Mouse (Mus musculus): ENCODE results near the gene 3110082I17Rik.

Gene 3110082I17Rik

DNA sequence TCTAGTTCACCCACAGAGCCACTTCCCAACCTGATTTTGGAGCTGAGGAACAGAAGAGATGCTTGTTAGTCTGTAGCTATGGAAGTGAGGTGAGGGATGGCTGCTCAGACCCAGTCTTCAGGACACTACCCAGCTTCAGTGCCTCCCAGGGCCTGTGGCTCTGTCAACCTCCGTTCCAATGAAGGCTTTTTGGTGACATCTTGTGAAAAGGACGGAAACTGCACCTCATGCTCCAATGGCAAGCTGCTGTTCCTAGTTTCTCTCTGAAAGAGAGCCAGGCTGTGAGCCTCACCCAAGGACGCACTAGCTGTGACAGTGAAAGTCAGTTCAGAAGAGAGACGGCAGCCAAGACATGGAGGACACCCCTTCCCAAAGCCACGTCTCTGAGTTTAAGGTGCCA lies 7.7 kb upstream of the 3110082I17Rik start:
- POLR2A ChIA-PET, result interaction anchor here in 2 of 4 experiments (0.6 to 5.2 kb wide), 6 partner anchors 8 to 30 kb away, joined by 4 to 41 read pairs (median 9); partner anchors contain the start of genes Zfand2a (in 2 of the 2) and 3110082I17Rik (in 1 of the 2)
- CTCF ChIA-PET, result interaction anchor here (0.7 to 1.6 kb wide), 13 partner anchors 7 to 739 kb away, joined by 3 to 6 read pairs (median 4); partner anchors contain the start of gene Cyp2w1 (in 1 of the 4)

- ChIA-PET POLR2A (interaction anchor here in 1 of 4 experiments (0.6 kb wide), 1 partner anchor 38 kb away, joined by 3 read pairs; no protein-coding TSS in a partner anchor), CTCF (no interaction called here)
Observed at GRCm38 (mm10) chr5:139466801-139467200, 6.5 kb upstream of the 3110082I17Rik start.

DNA sequence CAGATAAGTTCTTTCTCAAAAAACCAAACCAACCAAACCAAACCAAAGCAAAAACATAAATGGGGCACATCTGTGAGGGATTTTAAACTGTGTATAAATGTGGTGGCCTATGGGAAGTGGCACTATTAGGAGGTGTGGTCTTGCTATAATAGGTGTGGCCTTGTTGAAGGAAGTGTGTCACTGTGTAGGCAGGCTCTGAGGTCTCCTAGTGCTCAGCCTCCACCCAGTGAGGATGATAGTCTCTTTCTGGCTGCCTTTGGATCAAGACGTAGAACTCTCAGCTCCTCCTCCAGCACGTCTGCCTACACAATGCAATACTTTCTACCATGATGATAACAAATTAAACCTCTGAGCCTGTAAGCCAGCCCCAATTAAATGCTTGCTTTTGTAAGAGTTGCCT lies 6.0 kb upstream of the 3110082I17Rik start:
- ChIA-PET CTCF (no interaction called here), POLR2A (interaction anchor here in 1 of 4 experiments (0.6 to 2.0 kb wide), 2 partner anchors 10 to 39 kb away, joined by 3 to 6 read pairs; no protein-coding TSS in a partner anchor)

DNA sequence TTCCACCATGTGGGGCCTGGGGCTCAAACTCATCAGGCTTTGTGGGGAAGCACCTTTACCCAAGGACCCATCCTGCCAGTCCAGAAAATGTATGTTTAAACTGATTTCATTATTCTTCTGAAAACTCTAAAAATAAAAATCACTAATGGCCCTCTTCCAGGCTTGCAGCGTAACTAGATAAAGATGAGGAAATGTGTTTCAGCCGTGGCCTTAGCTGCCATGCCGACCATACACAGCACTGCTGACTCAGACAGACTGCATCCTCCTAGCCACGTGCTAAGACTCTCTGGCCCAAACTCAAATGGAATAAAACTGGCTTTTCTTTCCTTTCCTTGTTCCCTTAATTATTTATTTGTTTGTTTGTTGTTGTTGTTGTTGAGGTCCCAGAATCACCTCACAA lies 4.5 kb upstream of the 3110082I17Rik start:
- ChIA-PET POLR2A (interaction anchor here in 2 of 4 experiments (1.3 to 2.0 kb wide), 5 partner anchors 9 to 16 kb away, joined by 3 to 6 read pairs (median 4); no protein-coding TSS in a partner anchor), CTCF (no interaction called here)

DNA sequence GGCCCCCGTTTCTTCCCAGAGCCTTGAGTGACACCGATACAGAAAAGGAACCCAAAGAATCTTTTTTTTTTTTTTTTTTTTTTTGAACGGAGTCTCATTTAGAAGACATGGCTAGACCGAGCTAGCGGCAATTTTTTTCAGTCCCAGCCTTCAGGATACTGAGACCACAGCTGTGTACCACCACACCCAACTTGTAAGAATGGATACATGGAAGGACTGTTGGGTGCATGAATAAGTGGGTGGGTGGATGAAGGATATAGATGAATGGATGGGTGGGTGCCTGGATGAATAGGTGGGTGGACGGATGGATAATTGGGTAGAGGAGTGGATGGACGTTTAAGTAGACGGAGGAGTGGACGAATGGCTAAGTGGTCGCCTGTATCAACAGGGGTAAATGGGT lies 389 bp downstream of the 3110082I17Rik start:
- ChIA-PET CTCF (interaction anchor here in 3 of 4 experiments (0.5 to 1.9 kb wide), 15 partner anchors 9 to 1503 kb away, joined by 3 to 11 read pairs (median 6); no protein-coding TSS in a partner anchor), POLR2A (interaction anchor here (0.6 to 7.2 kb wide), 38 partner anchors 8 to 1682 kb away, joined by 3 to 101 read pairs (median 6); partner anchors contain the start of genes Zfand2a (in 3 of the 4), Get4 (in 1 of the 4) and Micall2 (in 1 of the 4))

- ChIA-PET POLR2A (interaction anchor here in 2 of 4 experiments (0.6 to 7.2 kb wide), 6 partner anchors 11 to 119 kb away, joined by 3 to 101 read pairs (median 5); partner anchors contain the start of gene Zfand2a (in 2 of the 2)), CTCF (interaction anchor here in 2 of 4 experiments (0.7 to 1.0 kb wide), 3 partner anchors 12 to 43 kb away, joined by 3 read pairs; no protein-coding TSS in a partner anchor)
Observed at GRCm38 (mm10) chr5:139457241-139457640, 3.1 kb downstream of the 3110082I17Rik start.

DNA sequence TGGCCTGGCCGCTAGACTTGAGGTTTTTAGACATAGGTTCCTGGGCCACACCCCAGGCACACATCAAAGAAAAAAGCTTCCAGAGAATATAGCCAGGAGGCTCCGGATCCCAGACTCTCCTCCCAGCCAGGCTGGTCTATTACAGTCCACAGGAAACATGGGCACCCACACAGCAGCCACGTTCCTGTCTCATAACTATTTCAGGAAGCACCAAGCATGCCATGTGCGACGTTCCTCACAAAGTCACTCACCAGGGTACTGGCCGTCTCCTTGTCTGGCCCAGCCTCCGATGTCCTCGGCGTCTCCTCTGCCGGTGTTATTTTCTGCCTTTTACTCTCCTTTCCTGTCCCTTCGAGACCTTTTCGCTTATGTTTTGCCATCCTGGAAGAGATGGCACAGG lies 5.2 kb downstream of the 3110082I17Rik start:
- POLR2A ChIA-PET, result interaction anchor here in 1 of 4 experiments (0.6 kb wide), 1 partner anchor 638 kb away, joined by 3 read pairs; no protein-coding TSS in a partner anchor
- CTCF ChIA-PET, result interaction anchor here in 1 of 4 experiments (0.7 kb wide), 1 partner anchor 76 kb away, joined by 3 read pairs; no protein-coding TSS in a partner anchor

GRCm38 (mm10) chr5:139453031-139453430 lies 7.3 kb downstream of the 3110082I17Rik start:
- POLR2A ChIA-PET, result interaction anchor here in 2 of 4 experiments (1.2 to 1.6 kb wide), 4 partner anchors 8 to 32 kb away, joined by 3 to 7 read pairs (median 5); partner anchors contain the start of gene Zfand2a (in 2 of the 2)
- CTCF ChIA-PET, result interaction anchor here in 1 of 4 experiments (0.5 kb wide), 1 partner anchor 546 kb away, joined by 3 read pairs; no protein-coding TSS in a partner anchor

- ChIA-PET POLR2A (interaction anchor here in 2 of 4 experiments (0.7 to 2.3 kb wide), 4 partner anchors 9 to 593 kb away, joined by 3 to 6 read pairs (median 4); no protein-coding TSS in a partner anchor), CTCF (interaction anchor here in 2 of 4 experiments (0.6 to 0.9 kb wide), 2 partner anchors 51 to 374 kb away, joined by 3 to 7 read pairs; no protein-coding TSS in a partner anchor)
Observed at GRCm38 (mm10) chr5:139449926-139450325, 10.4 kb downstream of the 3110082I17Rik start.

DNA sequence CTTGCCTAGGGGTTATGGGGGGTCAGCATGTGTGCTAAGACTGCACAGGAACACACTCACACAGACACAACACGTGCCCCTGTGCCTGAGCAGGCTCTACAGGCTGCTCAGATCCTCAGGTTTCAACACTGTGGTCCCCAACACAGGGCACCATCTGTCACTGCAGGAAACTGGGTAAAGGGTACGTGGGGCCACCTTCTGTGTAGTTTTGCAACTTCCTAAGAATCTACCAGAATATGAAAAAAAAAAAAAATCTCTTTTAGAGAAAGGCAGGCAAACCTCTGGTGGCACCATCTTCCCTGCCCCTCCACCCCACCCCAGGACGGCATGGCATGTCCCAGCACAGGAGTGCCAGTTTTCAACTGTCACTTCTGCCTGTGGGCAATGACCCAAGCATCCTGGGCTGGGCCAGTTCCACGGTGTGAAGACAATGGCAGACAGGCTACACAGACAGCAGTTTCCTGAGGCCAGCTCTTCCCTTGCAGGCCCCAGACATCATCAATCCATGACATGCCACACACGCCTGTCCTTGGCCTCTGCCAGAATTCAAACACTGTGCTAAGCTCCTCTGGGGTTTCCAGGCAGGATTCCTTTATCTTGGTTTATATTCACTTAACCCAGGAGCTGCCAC lies 11.1 kb downstream of the 3110082I17Rik start:
- ChIA-PET POLR2A (interaction anchor here in 2 of 4 experiments (1.3 to 2.3 kb wide), 4 partner anchors 9 to 35 kb away, joined by 3 to 6 read pairs (median 4); partner anchors contain the start of gene Zfand2a (in 1 of the 2)), CTCF (interaction anchor here in 2 of 4 experiments (0.6 to 0.9 kb wide), 2 partner anchors 51 to 373 kb away, joined by 3 to 7 read pairs; no protein-coding TSS in a partner anchor)

GRCm38 (mm10) chr5:139448025-139448424 lies 12.3 kb downstream of the 3110082I17Rik start:
- ChIA-PET CTCF (no interaction called here), POLR2A (interaction anchor here in 2 of 4 experiments (1.3 to 1.4 kb wide), 2 partner anchors 33 to 36 kb away, joined by 3 to 4 read pairs; partner anchors contain the start of gene Zfand2a (in 1 of the 2))

GRCm38 (mm10) chr5:139445258-139445657 lies 15.1 kb downstream of the 3110082I17Rik start:
- ChIA-PET POLR2A (interaction anchor here (0.6 to 1.9 kb wide), 16 partner anchors 12 to 974 kb away, joined by 3 to 7 read pairs (median 4); partner anchors contain the start of genes 3110082I17Rik (in 2 of the 4), Eif3b (in 1 of the 4), Gper1 (in 1 of the 4) and Zfand2a (in 1 of the 4)), CTCF (interaction anchor here (0.5 to 1.4 kb wide), 19 partner anchors 8 to 489 kb away, joined by 3 to 7 read pairs (median 3); partner anchors contain the start of genes 3110082I17Rik (in 1 of the 4) and Gpr146 (in 1 of the 4))

DNA sequence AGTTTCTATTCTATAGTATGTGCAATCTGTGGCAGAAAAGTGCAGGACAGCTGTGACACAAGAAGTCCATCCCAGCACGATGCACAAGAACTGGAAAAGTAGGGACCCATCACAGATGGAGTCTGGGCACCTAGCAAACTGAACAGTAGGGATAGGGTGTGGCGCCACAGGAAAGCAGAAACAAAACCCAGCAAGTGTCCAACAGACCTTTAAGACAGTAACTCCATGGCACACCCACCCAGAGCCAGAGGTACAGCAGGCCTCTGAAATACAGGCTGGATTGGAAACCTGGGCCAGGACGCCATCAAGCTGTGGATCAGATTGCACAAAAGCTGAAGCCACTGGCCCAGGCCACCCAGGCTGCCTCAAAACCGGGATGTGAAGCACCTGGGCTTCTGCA lies 17.4 kb downstream of the 3110082I17Rik start:
- CTCF ChIA-PET, result interaction anchor here in 1 of 4 experiments (0.8 kb wide), 1 partner anchor 90 kb away, joined by 3 read pairs; no protein-coding TSS in a partner anchor
- POLR2A ChIA-PET, result interaction anchor here in 2 of 4 experiments (0.8 to 2.2 kb wide), 6 partner anchors 10 to 38 kb away, joined by 3 to 10 read pairs (median 4); partner anchors contain the start of gene 3110082I17Rik (in 1 of the 2)

- CTCF ChIA-PET, result interaction anchor here in 2 of 4 experiments (0.5 to 0.8 kb wide), 2 partner anchors 16 to 89 kb away, joined by 3 read pairs; no protein-coding TSS in a partner anchor
- POLR2A ChIA-PET, result interaction anchor here in 2 of 4 experiments (0.6 to 2.2 kb wide), 7 partner anchors 9 to 42 kb away, joined by 3 to 10 read pairs (median 3); partner anchors contain the start of genes 3110082I17Rik (in 1 of the 2) and Zfand2a (in 1 of the 2)
Observed at GRCm38 (mm10) chr5:139442428-139442827, 17.9 kb downstream of the 3110082I17Rik start.

DNA sequence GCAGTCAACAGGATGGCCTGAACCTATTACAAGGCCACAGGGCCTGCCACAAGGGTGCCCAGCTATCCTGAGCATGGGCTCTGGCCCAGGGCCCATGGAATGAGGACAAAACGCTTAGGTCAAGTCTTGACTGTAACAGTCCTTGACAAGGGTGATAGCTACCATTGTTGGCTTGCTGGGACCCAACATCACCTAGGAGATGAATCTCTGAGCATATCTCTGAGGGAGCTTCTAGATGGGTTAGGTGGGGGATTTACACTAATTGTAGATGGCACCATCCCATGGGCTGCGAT lies 18.7 kb downstream of the 3110082I17Rik start:
- ChIA-PET POLR2A (interaction anchor here in 2 of 4 experiments (0.6 to 1.4 kb wide), 4 partner anchors 17 to 45 kb away, joined by 3 to 4 read pairs (median 3); partner anchors contain the start of gene Zfand2a (in 1 of the 2)), CTCF (interaction anchor here in 1 of 4 experiments (0.6 kb wide), 1 partner anchor 91 kb away, joined by 3 read pairs; no protein-coding TSS in a partner anchor)

DNA sequence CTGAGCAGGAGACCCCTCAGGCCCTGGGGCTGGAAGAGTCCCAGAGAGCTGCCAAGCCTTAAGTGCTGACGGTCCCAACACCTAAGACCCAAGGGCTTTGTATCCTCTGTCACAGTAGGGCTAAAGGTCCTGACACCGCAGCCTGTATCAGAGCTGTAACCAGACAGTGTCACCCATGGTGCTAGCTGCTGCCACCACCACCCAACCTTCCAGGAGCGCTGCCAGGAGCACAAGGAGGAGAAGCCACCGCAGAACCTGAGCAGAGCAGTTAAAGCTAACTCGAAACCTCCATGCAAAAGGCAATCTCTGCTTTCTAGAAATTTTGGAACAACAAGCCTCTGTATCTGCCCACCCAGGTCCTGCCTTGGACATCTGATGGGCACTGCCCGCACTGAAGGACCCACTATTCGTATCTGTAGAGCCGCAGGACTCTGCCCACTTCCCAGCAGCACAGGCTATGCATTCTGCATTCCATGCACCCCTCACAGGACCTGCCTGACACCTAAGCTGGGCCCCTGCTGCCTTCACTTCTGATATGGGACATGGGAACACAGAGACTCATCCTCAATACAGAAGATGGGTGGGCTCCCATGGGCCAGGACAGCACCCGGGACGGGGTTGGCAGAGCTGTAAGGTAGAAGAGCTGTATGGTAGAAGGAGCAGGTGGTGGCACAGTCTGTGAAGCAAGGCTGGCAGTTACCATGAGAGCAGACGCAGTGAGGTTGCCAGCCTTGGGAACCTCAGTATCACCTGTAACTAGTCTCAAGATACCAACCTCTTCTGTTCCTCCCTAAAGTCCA lies 19.2 kb downstream of the 3110082I17Rik start:
- ChIA-PET CTCF (interaction anchor here in 1 of 4 experiments (0.6 to 1.1 kb wide), 3 partner anchors 42 to 90 kb away, joined by 3 read pairs; no protein-coding TSS in a partner anchor), POLR2A (interaction anchor here in 1 of 4 experiments (1.1 to 1.4 kb wide), 3 partner anchors 10 to 77 kb away, joined by 3 to 4 read pairs (median 3); no protein-coding TSS in a partner anchor)

- POLR2A ChIA-PET, result interaction anchor here in 1 of 4 experiments (1.1 to 1.4 kb wide), 2 partner anchors 10 to 76 kb away, joined by 3 to 4 read pairs; no protein-coding TSS in a partner anchor
- CTCF ChIA-PET, result interaction anchor here in 1 of 4 experiments (1.0 to 1.1 kb wide), 2 partner anchors 42 to 87 kb away, joined by 3 read pairs; no protein-coding TSS in a partner anchor
Observed at GRCm38 (mm10) chr5:139440451-139440850, 19.9 kb downstream of the 3110082I17Rik start.
